Mouse (Mus musculus): ENCODE results near the gene Kif15. TPM values are rescaled to one million over a fixed set of nuclear protein-coding genes. Genes with fewer than 3 reads are reported as not detected.

Gene Kif15
- polyA plus RNA-seq, 1 experiment from 2014 or later: 9.3 TPM

- no peaks in the 10 kb centered on the region for H3K36me3 ChIP-seq (replicated peaks; ENCODE audit: control insufficient read depth, insufficient read depth)
- no peaks in the 10 kb centered on the region for H3K27me3 ChIP-seq (ENCODE audit: control insufficient read depth, insufficient read depth, low read length)
- H3K9me3 ChIP-seq (ENCODE audit: control insufficient read depth, low read length): no peaks in the 10 kb centered on the region
- DNase-seq (ENCODE audit: low spot score) (no peak), ATAC-seq (ENCODE audit: low FRiP score) (no peak)
- H3K4me1 ChIP-seq (replicated peaks; ENCODE audit: control insufficient read depth, insufficient read depth, low read length): no peaks in the 10 kb centered on the region
- no peak overlapping the region for H3K4me3 ChIP-seq (replicated peaks; ENCODE audit: low read length)
- no peak overlapping the region for H3K9ac ChIP-seq
- H3K27ac ChIP-seq: no peak overlapping the region
- no peak overlapping the region for H3K4me2 ChIP-seq (replicated peaks)
- 89% methylated on average over 3 of the region's 3 CpGs for WGBS
Observed at GRCm38 (mm10) chr9:123060172-123060571, 109.3 kb downstream of the Kif15 start.

Other genes with a start within 250 kb of the Kif15 start
- not detected in 2 replicates for gene Topaz1, start 203.7 kb upstream of the Kif15 start, polyA plus RNA-seq (2014; fragmentation: Nextera tagmentation; extraction: Ambion mirVana)
- gene Tcaim, start 145.5 kb upstream of the Kif15 start, polyA plus RNA-seq (2014; fragmentation: Nextera tagmentation; extraction: Ambion mirVana): 8.3 and 10.2 TPM in 2 replicates
- 0.56 and 0.95 TPM in 2 replicates for gene Gm35549, start 107.0 kb upstream of the Kif15 start, polyA plus RNA-seq (2014; fragmentation: Nextera tagmentation; extraction: Ambion mirVana)
- 97.7 and 104 TPM in 2 replicates for gene Zfp445, start 85.0 kb upstream of the Kif15 start, polyA plus RNA-seq (2014; fragmentation: Nextera tagmentation; extraction: Ambion mirVana)
- 1.9 and 2.2 TPM in 2 replicates for gene Zkscan7, start 65.4 kb upstream of the Kif15 start, polyA plus RNA-seq (2014; fragmentation: Nextera tagmentation; extraction: Ambion mirVana)
- 16.1 and 17.0 TPM in 2 replicates for gene Zfp105, start 28.0 kb upstream of the Kif15 start, polyA plus RNA-seq (2014; fragmentation: Nextera tagmentation; extraction: Ambion mirVana)
- 32.3 and 33.9 TPM in 2 replicates for gene 1110059G10Rik, start within 50 bp of the Kif15 start, polyA plus RNA-seq (2014; fragmentation: Nextera tagmentation; extraction: Ambion mirVana)
- gene Tmem42, start 70.3 kb downstream of the Kif15 start, polyA plus RNA-seq (2014; fragmentation: Nextera tagmentation; extraction: Ambion mirVana): 27.6 and 29.8 TPM in 2 replicates
- gene Tgm4, start 83.7 kb downstream of the Kif15 start, polyA plus RNA-seq (2014; fragmentation: Nextera tagmentation; extraction: Ambion mirVana): 0.30 and 0.68 TPM in 2 replicates
- gene Zdhhc3, start 162.2 kb downstream of the Kif15 start, polyA plus RNA-seq (2014; fragmentation: Nextera tagmentation; extraction: Ambion mirVana): 63.6 and 71.7 TPM in 2 replicates
- 73.2 and 76.4 TPM in 2 replicates for gene Exosc7, start 162.2 kb downstream of the Kif15 start, polyA plus RNA-seq (2014; fragmentation: Nextera tagmentation; extraction: Ambion mirVana)
- 0.60 and 0.64 TPM in 2 replicates for gene Clec3b, start 199.9 kb downstream of the Kif15 start, polyA plus RNA-seq (2014; fragmentation: Nextera tagmentation; extraction: Ambion mirVana)

Measured in hindbrain, embryonic 14.5 days (tissue).